Mouse (Mus musculus) spleen, embryonic (tissue): ENCODE measurements at regions not wholly inside any gene's neighbourhood (a gene's known extent, or its start where the extent isn't known, plus 50 kb on each side); places are given as distances from the start of the nearest gene placed in this dataset.

Experiments used
- CTCF ChIA-PET: fragments of 350-600 bp; sonication (Branson Sonifier 250); formaldehyde crosslinking; loops from one replicate; lab custom pipeline; 2022; lab: Charles Lee

- CTCF ChIA-PET, result no interaction called here
Observed at GRCm38 (mm10) chr10:99526561-99526960, 232.9 kb downstream of the Csl start.

DNA sequence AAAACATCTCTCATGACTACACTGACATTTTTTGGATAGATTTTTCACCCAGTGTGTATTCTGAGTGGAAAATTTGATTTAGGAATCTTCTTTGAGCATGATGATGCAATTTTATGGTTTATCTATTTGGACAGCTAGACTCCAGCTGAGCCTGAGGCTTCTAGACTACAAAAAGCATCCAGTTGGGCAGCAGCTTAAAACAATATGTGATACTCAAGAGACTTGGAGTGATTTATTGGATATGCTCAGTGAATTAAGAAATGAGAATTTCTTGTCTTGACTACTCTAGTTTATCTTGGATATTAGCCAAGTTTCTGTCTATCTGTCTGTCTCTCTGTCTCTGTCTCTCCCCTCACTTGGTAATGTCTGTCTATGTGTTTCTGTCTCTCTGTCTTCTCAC is 228.4 kb downstream of the Csl start:
- CTCF ChIA-PET, result no interaction called here

- CTCF ChIA-PET, result no interaction called here
Observed at GRCm38 (mm10) chr10:99531556-99531955, 227.9 kb downstream of the Csl start.

- CTCF ChIA-PET, result no interaction called here
Observed at GRCm38 (mm10) chr10:99531992-99532391, 227.5 kb downstream of the Csl start.

DNA sequence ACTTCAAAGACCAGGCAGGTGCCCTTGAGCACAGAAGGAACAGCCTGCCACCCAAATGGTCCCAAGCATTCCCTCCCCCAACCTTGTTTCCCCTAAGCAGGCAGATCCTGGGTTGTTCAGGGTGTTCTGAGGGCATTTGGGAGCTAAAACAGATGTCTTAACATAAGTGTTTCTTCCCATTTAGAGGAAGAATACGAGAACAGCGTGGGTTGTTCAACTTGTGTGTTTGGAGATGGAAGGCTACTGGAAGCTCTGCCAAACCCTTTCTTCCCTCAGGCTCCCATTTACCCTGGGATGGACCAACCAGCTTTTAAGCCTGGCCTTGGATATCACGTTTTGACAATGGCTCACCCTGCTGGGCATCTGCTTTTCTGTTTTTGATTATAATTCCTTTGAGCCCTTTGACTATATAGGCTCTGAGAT is 226.8 kb downstream of the Csl start:
- CTCF ChIA-PET, result no interaction called here

GRCm38 (mm10) chr10:99533468-99533867 is 226.0 kb downstream of the Csl start:
- CTCF ChIA-PET, result interaction anchor here (0.9 kb wide), 1 partner anchor 436 kb away, joined by 4 read pairs; no protein-coding TSS in a partner anchor

- CTCF ChIA-PET, result interaction anchor here (0.9 kb wide), 1 partner anchor 437 kb away, joined by 4 read pairs; no protein-coding TSS in a partner anchor
Observed at GRCm38 (mm10) chr10:99534237-99534636, 225.2 kb downstream of the Csl start.

GRCm38 (mm10) chr10:99538639-99539038 is 220.8 kb downstream of the Csl start:
- CTCF ChIA-PET, result no interaction called here

- CTCF ChIA-PET, result no interaction called here
Observed at GRCm38 (mm10) chr10:99552373-99552772, 207.1 kb downstream of the Csl start.

DNA sequence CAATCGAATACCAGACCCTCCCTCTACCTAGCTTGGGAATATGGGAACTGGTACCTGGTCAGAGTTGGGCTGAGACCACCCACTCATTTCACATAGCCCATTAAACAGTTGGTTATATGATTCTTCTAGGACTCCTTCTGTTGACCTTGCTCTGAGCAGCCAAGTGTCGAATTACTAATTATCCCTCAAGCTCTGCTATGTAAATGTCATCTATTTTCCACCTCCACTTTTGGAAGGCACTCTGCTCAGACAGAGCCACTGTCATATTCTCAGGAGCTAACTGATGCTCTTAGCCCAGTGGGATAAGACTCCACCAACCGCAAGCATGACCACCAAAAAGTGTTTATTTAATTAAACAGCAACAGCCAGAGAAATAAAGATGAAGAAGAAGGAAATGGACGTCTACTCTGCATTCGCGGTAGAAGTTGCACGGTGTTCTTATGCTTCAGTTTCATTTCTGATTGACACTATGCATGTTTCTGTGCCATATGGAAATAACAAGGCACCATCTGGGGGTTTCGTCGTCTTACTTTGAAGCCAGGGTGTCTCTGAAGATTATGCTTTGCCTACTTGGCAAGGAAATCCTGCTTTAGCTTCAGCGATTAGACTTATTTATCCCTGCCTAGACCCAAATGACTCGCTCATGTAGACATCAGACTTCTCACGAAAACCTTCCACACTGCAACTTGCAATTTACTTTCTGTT is 206.5 kb downstream of the Csl start:
- CTCF ChIA-PET, result no interaction called here

DNA sequence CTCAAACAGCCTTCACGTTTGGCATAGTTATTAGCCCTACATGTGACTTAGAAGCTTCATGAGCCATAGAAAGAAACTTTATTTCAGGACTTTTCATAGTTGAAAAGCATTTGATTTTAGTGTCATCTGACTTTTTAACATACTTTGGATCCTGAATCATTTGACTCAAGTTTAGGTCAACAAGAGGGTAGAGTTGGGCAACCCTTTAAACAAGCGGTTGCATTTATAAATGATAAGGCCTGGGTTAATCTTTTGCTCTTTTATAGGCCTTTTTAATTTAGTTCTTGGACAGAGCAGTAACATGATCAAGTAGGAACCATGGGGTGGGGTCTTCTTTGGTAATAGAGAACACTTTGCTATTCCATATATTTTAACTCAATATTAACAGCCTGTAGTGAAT is 204.4 kb downstream of the Csl start:
- CTCF ChIA-PET, result no interaction called here

GRCm38 (mm10) chr10:99555658-99556352 is 203.7 kb downstream of the Csl start:
- CTCF ChIA-PET, result no interaction called here

- CTCF ChIA-PET, result no interaction called here
Observed at GRCm38 (mm10) chr10:99556353-99557036, 203.0 kb downstream of the Csl start.

DNA sequence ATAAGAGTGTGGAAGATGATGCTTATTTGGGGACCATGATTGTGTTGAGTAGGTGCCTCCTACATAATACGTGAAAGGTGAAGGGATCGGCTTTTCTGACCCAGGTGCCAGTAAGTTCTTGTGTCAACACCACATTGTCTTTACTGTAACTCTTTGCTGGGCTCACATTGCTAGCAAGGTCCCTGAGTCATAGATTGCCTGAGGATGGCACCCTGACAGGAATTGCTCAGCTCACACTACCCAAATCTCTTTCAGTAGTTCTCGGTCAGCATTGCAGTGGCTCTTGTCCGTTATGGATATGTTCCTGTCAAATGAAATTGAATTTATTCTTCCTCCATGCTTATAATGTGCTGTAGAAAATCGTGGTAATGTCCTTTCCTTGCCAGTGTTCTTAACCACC is 200.8 kb downstream of the Csl start:
- CTCF ChIA-PET, result no interaction called here

DNA sequence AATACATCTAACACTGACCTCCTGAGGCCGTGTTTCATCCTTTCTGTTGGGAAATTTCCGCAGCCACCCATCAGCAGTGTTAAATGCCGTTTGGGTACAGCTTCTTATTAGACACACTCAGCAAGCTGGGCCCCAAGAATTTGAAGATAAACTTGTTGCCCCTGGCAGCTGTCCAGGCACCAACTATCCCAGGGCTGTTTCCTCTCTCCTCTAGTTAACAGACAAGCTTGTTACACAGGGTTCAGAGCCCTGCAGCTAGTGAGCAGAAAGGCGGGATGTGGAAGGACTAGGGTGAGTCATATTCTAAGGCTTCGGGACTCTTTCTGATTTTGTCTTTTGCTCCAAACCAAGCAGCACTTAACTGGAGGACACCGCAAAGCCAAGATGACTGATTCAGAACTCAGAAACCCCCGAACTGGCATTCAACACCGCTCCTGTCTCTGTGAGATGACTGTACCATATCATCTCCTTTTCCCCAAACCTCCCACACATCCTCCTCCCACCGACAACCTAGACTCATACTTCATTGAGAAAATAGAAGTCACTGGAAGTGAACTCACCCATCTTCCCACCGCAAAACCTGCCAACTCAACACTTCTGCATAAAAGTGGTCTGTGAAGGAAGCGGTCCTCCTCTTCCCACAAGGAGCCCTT is 198.2 kb downstream of the Csl start:
- CTCF ChIA-PET, result no interaction called here

- CTCF ChIA-PET, result no interaction called here
Observed at GRCm38 (mm10) chr10:99564605-99565004, 194.9 kb downstream of the Csl start.

DNA sequence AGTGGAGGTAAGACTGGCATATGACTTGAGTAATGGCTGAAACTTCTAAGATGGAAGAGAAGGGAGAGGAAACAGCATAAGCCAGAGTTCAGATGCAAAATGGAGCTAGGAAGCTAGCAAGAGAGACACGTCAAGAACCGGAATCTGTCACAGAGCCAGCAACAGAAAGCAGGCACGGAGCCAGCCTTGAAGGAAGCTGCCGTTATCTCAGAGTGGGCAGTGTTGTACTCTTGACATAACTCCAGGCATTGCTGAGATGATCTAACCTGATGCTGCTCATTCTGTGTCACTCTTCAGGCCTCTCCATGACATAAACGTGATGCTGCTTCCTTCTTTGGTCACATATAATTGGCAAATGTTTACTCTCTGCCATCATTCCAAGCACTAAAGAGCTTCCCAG is 191.0 kb downstream of the Csl start:
- CTCF ChIA-PET, result no interaction called here

DNA sequence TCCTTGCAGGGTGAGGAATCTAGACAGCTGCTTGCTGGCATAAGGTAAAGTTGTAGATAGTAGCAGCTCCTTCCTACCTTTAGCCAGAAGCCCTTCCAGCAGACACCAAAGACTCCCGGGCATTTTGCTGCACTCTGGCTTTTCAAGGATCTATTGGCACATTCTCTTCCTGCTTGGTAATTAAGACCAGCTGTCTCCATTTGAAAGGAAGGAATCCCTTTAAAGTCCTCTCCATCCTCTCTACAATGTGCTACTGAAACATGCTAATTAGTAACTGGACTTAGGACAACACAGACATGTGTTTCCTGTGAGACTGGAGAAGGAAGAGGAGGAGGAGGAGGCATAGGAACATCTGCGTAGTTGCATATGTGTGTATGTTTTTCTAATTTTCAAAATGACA is 189.3 kb downstream of the Csl start:
- CTCF ChIA-PET, result no interaction called here

DNA sequence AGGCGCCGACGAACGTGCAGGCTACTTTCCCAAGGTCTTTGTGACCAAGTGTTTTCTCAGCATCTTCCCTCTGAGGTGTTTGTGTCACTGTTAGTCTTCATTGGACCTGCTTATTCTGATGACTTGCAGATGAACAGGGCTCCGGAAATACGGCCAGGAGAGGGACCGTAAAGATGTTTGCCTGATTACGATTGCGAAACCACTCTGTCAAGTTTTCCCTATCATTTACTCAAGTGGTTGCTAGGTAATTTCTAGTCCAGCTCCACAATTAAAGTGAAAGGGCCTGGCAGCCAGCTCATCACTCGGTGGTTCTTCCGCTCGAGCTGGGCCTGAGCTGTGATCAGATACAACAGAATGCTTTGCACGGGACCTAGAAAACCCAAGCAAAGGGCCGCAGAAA is 185.5 kb downstream of the Csl start:
- CTCF ChIA-PET, result no interaction called here

DNA sequence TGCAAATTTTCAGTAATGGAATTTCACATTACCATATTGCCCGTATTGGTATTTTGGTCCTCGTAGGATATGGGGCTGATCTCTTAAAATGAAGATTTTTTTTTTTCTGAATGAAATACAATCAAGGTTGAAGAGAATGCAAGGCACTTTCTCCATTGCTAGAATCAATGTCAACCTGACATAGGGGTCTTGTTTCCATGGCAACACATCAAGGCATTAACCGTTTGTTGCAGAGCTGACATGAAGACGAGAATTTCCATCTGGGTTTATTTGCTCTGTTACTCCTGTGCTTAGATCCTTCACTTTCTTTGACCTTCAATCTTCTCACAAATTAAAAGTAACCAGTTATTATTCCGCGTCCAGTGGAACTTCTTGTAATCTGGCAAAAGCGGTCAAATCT is 184.2 kb downstream of the Csl start:
- CTCF ChIA-PET, result interaction anchor here (0.7 to 1.1 kb wide), 3 partner anchors 384 to 447 kb away, joined by 3 read pairs; no protein-coding TSS in a partner anchor

- CTCF ChIA-PET, result interaction anchor here (0.7 to 1.1 kb wide), 2 partner anchors 189 to 385 kb away, joined by 3 to 5 read pairs; no protein-coding TSS in a partner anchor
Observed at GRCm38 (mm10) chr10:99576301-99576700, 183.2 kb downstream of the Csl start.
